Mouse (Mus musculus): ENCODE results near the gene Plek. TPM values are rescaled to one million over a fixed set of nuclear protein-coding genes. Genes with fewer than 3 reads are reported as not detected.
"Not testable (repeated sequence)": the region's sequence is repeated elsewhere in the genome, so short reads cannot be mapped to it uniquely, and the experiment has no call there.

Plek gene
- polyA plus RNA-seq, 1 experiment from 2014 or later = 2.9 TPM

DNA sequence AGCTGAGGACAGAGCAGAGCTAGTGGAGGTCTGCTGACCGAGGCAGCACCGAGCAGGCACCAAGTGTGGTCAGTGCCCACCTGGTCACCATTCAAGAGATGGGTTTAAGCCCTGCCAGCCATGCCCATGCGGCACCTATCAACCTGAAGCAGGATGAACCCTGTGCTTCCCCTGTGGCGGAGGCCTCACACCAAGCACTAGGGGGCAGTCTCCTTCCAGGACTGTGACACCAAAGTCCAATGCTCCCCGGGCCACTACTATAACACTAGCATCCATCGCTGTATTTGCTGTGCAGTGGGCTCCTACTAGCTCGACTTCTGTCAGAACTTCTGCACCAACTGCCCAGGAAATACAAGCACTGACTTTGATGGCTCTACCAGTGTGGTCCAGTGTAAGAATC is 32.9 kb downstream of the Plek start:
- Histone ChIP-seq H3K9me3 (replicated peaks) (peaks cover 6% of the 10 kb centered on the region; the same call in 1 of the 2 replicates), H3K36me3 (no peaks in the 10 kb centered on the region), H3K27me3 (no peaks in the 10 kb centered on the region), H3K9ac (no peak overlapping the region), H3K27ac (no peak overlapping the region), H3K4me3 (replicated peaks) (no peak overlapping the region), H3K4me2 (no peak overlapping the region), H3K4me1 (no peaks in the 10 kb centered on the region)
- 90% methylated on average over 7 of the region's 7 CpGs for WGBS
- no peak for ATAC-seq (replicated peaks; ENCODE audit: low FRiP score)

DNA sequence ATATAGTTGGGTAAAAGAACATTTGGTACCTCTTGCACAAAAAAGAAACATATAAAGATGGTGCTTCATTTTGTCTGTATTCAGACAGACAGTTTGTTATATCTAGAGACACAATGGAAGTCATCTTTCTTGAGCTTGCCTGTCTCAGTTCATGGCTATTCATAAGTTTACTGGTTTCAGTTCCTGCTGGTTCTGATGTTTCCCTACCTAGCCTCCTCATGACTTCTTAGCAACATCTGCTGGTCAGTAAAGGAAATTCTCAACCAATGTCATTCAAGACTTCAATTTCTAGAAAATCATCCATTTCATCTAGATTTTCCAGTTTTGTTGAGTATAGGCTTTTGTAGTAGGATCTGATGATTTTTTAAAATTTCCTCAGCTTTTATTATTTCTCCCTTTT is 39.2 kb downstream of the Plek start:
- H3K36me3 ChIP-seq = no peaks in the 10 kb centered on the region
- no peaks in the 10 kb centered on the region for H3K4me1 ChIP-seq
- H3K9me3 ChIP-seq (replicated peaks) = no peaks in the 10 kb centered on the region
- ATAC-seq (replicated peaks; ENCODE audit: low FRiP score) = no peak
- no peak overlapping the region for H3K4me2 ChIP-seq
- H3K27me3 ChIP-seq = no peaks in the 10 kb centered on the region
- no peak overlapping the region for H3K9ac ChIP-seq
- H3K27ac ChIP-seq = no peak overlapping the region
- no peak overlapping the region for H3K4me3 ChIP-seq (replicated peaks)

DNA sequence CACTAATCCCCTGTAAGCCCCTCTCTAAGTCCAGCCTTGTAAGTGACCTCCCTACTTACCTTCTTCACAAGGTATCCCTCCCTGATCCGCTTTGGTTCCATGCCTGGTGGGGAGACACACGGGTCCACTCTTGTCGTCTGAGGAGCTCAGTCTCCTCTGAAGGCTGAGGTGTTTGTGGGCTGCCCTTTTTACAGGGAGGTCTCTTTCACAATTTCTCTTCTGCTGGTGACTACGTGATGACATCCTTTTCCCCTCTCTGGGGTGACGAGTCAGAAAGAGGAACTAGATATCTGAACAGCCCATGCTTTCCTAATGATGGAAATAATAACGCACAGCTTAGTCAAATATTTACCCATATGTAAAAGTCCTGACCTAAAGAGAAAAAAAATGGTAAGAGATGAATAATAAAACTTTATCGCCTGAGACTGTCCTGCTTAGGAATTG is 43.7 kb downstream of the Plek start:
- Histone ChIP-seq H3K4me3 (replicated peaks) (no peak overlapping the region), H3K4me2 (no peak overlapping the region), H3K9ac (no peak overlapping the region), H3K36me3 (no peaks in the 10 kb centered on the region), H3K9me3 (replicated peaks) (no peaks in the 10 kb centered on the region), H3K4me1 (no peaks in the 10 kb centered on the region), H3K27me3 (no peaks in the 10 kb centered on the region), H3K27ac (no peak overlapping the region)
- ATAC-seq (replicated peaks; ENCODE audit: low FRiP score) = no peak
- WGBS = 66% methylated on average over 7 of the region's 7 CpGs

DNA sequence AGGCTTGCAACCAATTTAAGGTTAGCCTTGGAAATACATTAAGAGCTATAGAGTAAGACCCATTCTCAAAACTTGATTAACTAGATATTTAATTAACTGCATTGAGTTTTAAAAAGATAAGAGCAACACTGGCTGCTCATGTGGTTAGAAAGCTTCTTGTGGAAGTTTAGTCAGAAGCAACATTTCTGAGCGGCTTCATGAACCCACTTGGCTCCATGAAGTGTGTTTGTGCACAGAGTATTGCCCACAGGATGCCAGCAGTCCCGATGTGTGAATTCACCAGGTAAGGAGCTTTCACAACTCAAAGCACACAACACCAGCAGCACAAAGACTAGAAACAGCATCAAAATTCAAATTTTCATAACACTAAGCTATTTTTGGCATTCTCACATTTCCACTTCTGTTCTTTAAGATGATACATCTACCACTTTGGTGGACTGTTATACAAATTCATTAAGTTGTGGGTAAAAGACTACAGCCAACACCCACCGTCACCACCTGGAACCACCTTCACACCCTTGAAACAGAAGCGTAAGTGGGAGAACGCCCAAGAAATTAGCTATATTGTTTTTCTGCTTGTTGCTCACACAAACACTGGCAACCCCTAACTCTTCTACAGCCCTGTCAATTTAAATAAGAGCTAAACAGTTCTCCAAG is 44.5 kb downstream of the Plek start:
- Histone ChIP-seq H3K9me3 (replicated peaks) (no peaks in the 10 kb centered on the region), H3K4me1 (no peaks in the 10 kb centered on the region), H3K9ac (no peak overlapping the region), H3K36me3 (no peaks in the 10 kb centered on the region), H3K4me2 (no peak overlapping the region), H3K27ac (no peak overlapping the region), H3K4me3 (replicated peaks) (no peak overlapping the region), H3K27me3 (no peaks in the 10 kb centered on the region)
- no peak for ATAC-seq (replicated peaks; ENCODE audit: low FRiP score)
- 88% methylated on average over 5 of the region's 5 CpGs for WGBS

DNA sequence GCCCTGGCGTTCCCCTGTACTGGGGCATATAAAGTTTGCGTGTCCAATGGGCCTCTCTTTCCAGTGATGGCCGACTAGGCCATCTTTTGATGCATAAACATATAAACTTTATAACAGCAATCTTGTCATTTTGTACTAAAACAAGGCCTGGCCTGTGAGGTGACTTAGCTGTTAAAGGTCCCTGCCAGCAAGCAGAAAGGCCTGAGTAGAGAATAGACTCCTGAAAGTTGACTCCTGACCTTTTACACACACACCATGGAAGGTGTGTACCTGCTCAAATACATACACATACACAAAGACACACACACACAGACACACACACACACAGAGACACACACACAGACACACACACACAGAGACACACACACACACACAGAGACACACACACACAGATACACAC is 45.7 kb downstream of the Plek start:
- WGBS = 70% methylated on average over 3 of the region's 3 CpGs
- H3K4me1 ChIP-seq; H3K9ac ChIP-seq; H3K36me3 ChIP-seq; ATAC-seq (replicated peaks; ENCODE audit: low FRiP score); H3K4me3 ChIP-seq (replicated peaks); H3K27me3 ChIP-seq; H3K27ac ChIP-seq; H3K9me3 ChIP-seq (replicated peaks); H3K4me2 ChIP-seq: not testable (repeated sequence)

DNA sequence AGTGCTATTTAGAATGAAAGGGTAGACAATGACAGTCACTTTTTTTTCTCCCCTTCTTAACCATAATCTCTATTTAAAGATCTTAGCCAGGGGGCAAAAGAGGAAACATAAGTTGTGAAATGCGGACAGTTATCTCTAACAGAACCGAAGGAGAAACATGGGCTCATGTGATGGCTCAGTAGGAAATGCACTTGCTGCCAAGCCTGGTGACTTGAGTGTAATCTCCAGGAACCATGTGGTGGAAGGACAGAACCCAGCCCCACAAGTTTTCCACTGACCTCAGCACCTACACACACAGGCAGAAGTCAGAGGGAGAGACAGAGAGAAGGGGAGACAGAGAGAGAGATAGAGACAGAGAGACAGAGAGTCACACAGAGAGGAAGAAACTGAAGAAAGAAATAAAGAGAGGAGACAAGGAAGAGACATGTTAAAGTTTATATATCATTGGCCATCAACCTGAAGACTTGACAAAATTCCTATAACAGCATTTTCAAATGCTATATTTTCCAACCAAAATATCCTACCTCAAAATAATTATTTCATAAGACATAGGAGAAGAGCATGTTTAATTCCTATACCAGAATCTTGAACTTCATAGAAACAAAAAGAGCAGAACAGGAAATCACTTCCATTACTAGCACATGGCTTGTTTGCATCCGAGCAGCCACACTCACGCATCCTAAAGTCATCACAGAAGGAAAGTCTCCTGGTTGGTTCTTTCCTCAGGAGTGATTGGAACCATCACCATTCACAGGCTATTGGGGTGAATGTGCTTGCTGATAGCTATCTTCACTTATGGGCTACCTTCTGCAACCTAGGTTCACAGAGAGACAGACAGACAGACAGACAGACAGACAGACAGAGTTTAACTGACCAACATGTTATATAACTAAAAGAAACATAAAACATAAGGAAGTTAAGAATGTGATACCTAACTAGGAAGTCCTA is 47.0 kb downstream of the Plek start:
- 75% methylated on average over 4 of the region's 4 CpGs for WGBS

DNA sequence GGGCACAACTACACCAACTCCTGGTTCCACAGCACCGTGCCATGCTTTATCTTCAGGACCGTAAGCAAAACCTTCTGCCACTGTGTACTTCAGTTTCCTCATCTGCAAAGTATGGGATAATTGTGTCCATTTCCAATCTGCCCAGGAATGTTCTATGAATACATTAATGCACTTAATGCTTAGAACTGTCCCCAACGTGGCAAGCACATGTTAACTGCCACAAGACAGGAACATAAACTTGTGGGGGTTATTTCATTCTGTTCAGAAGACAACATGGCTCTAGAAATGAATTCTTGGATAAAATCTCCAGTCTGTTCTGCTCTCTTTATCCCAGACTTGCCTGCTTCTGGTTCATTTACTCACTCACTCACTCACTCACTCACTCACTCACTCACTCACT is 48.4 kb downstream of the Plek start:
- 73% methylated on average over 3 of the region's 3 CpGs for WGBS
- ATAC-seq (replicated peaks; ENCODE audit: low FRiP score) = no peak
- Histone ChIP-seq H3K27ac (no peak overlapping the region), H3K4me3 (replicated peaks) (no peak overlapping the region), H3K4me2 (no peak overlapping the region), H3K27me3 (no peaks in the 10 kb centered on the region), H3K9me3 (replicated peaks) (no peaks in the 10 kb centered on the region), H3K36me3 (no peaks in the 10 kb centered on the region), H3K9ac (no peak overlapping the region), H3K4me1 (no peaks in the 10 kb centered on the region)

More for the DNA sequence above, 47.0 kb downstream of the Plek start:
- Histone ChIP-seq H3K9ac (no peak overlapping the region), H3K4me2 (no peak overlapping the region), H3K36me3 (no peaks in the 10 kb centered on the region), H3K4me3 (replicated peaks) (no peak overlapping the region), H3K27me3 (no peaks in the 10 kb centered on the region), H3K9me3 (replicated peaks) (no peaks in the 10 kb centered on the region), H3K27ac (no peak overlapping the region), H3K4me1 (no peaks in the 10 kb centered on the region)
- ATAC-seq (replicated peaks; ENCODE audit: low FRiP score) = no peak

DNA sequence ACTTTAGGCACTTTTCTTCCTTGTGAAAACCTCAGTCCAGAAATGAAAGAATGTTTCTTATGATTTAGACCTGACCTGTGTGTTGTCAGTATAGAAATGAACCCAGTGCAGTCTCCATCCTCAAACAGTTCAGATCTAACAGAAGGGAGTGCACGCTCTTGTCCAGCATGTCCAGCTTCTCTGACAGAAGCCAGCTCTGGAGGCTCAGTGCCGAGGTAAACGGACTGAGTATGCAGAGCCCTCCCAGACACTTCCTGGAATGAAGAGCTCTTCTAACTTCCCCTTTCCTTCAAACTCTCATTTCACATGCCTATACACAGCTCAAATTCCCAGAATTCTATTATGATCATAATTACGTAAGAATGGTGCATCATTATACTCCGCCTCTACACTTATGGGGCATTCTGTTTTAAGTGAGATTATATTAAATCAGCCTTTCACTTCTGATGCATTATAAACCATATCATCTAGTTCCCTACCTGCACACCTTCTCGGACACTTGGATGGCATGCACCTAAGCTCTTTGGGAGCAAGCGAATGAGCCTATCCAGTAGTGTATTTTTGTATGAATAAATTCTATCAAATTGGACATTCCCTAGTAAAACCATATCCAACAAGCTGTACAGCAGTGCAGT is 49.3 kb downstream of the Plek start:
- H3K27ac ChIP-seq = no peak overlapping the region
- no peaks in the 10 kb centered on the region for H3K4me1 ChIP-seq
- H3K27me3 ChIP-seq = no peaks in the 10 kb centered on the region
- no peak overlapping the region for H3K4me3 ChIP-seq (replicated peaks)
- H3K36me3 ChIP-seq = no peaks in the 10 kb centered on the region
- no peak overlapping the region for H3K4me2 ChIP-seq
- H3K9me3 ChIP-seq (replicated peaks) = no peaks in the 10 kb centered on the region
- no peak overlapping the region for H3K9ac ChIP-seq
- no peak for ATAC-seq (replicated peaks; ENCODE audit: low FRiP score)
- 84% methylated on average over 7 of the region's 7 CpGs for WGBS

DNA sequence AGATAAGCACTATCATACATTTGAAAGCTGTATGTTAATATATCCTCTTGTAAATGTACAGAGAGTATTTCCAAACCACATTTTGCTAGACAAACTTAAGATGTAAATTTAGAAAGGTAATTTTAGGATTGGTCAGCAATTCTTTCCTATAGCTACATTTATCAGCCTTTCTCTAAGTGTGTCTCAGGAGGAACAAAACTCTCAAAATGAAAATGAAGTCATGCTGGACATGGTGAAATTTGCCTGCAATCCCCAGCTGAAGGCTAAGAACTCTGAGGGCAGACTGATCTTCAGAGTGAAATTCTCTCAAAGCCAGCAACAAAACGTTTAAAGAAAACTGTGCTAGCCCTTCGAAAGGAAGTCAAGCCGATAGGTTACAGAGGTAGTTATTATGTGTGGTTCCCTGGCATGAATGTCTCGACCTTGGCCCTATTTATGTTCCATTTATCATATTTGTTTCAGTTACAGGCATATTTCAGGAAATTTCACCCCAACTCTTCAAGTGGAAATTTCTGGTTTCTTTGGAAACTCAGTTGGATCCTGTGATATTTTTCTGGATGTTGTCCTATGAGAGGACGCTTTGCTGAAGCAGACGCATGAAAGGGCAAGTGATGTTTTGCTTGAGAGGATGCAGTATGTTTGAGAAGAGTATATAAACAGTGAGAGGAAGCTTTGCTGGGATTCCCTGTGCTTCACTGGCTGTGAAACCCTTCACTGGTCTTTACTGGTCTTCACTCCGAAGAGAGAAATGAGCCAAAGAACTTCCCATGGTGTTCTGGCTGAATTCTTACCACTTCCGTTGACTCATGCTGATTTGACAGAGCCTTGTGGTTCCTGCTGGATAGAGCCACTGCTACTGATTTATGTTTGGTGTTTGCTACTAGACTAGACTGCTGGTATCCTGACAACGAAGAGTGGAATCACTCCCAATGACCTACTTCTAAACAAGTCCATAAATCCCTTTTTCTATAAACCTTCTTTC is 51.5 kb downstream of the Plek start:
- H3K4me2 ChIP-seq = no peak overlapping the region
- WGBS = 69% methylated on average over 9 of the region's 9 CpGs
- H3K27me3 ChIP-seq = no peaks in the 10 kb centered on the region
- H3K9ac ChIP-seq = no peak overlapping the region
- no peaks in the 10 kb centered on the region for H3K4me1 ChIP-seq
- no peaks in the 10 kb centered on the region for H3K36me3 ChIP-seq
- no peak overlapping the region for H3K4me3 ChIP-seq (replicated peaks)
- no peak for ATAC-seq (replicated peaks; ENCODE audit: low FRiP score)
- H3K27ac ChIP-seq = no peak overlapping the region
- H3K9me3 ChIP-seq (replicated peaks) = no peaks in the 10 kb centered on the region

DNA sequence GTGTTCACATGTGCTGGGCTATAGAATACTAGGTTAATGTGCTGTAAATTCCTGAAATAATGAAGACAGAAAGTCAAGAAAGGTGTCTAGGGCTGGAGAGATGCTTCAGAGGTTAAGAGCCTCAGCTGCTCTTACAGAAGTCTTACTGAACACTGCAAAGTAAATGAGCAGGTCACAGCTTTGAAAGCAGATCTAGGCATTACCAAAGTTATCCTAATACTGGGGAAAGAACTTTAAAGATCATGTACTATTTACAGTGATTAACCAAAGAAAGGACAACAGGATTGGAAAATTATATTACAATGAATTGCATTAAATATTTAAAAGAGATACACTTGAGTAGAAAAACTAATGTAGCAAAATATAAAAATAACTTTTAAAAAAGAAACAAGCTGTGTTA is 52.2 kb downstream of the Plek start:
- no peak for ATAC-seq (replicated peaks; ENCODE audit: low FRiP score)
- no peaks in the 10 kb centered on the region for H3K36me3 ChIP-seq
- no peaks in the 10 kb centered on the region for H3K9me3 ChIP-seq (replicated peaks)
- no peak overlapping the region for H3K27ac ChIP-seq
- no peaks in the 10 kb centered on the region for H3K27me3 ChIP-seq
- no peak overlapping the region for H3K9ac ChIP-seq
- H3K4me2 ChIP-seq = no peak overlapping the region
- H3K4me3 ChIP-seq (replicated peaks) = no peak overlapping the region
- H3K4me1 ChIP-seq = no peaks in the 10 kb centered on the region

DNA sequence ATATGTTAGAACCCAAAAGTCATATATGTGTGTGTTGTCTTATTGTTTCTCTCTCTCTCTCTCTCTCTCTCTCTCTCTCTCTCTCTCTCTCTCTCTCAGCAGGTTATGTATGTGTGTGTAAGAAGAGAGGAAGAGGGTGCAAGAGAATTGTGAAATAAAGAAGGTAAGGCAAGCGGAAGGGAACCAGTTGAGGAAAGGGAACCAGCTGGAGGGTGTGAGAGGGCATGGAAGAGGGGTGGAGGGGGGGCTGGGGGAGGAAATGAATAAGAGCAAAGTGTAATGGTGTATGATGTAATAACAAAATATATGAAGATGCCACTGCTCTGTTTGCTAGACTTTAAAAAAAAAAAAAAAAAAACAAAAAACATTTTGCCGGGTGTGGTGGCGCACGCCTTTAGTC is 52.8 kb downstream of the Plek start:
- H3K4me1 ChIP-seq = no peaks in the 10 kb centered on the region
- WGBS = 91% methylated on average over 4 of the region's 4 CpGs
- H3K9ac ChIP-seq = no peak overlapping the region
- no peaks in the 10 kb centered on the region for H3K9me3 ChIP-seq (replicated peaks)
- no peaks in the 10 kb centered on the region for H3K27me3 ChIP-seq
- no peak overlapping the region for H3K4me2 ChIP-seq
- no peak overlapping the region for H3K4me3 ChIP-seq (replicated peaks)
- ATAC-seq (replicated peaks; ENCODE audit: low FRiP score) = no peak
- H3K27ac ChIP-seq = no peak overlapping the region
- no peaks in the 10 kb centered on the region for H3K36me3 ChIP-seq

Data from kidney, embryonic 15.5 days (tissue).